Mouse (Mus musculus) frontal cortex, postnatal 36 days (tissue): ENCODE measurements around the gene Crlf2.

Experiments
- DNase-seq, 2 experiments: peaks; one replicate each; pipeline ENCODE4 v3.0.0; 2022; ENCODE audit warnings: low spot score in 2 of 2

The Crlf2 gene

DNA sequence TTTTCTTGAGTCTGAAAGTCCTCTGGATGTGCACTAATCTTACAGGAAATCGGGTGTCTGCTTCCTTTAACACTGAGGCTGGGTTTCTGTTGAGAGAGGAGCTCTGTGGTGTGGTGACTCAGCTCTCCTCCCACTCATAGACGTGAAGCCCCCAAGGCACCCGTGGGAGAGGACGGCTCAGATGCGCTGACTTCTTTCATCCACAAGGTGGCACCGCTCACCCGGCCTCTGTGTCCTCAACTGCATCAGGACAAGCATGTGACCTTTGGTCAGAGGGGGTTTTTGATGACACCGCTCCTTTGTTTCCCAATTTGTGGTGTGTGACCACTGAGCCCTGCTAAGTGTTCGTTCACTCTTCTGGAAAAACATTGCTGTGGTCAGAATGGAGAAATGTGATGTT, 10.1 kb downstream of the Crlf2 start:
- no peak for DNase-seq

DNA sequence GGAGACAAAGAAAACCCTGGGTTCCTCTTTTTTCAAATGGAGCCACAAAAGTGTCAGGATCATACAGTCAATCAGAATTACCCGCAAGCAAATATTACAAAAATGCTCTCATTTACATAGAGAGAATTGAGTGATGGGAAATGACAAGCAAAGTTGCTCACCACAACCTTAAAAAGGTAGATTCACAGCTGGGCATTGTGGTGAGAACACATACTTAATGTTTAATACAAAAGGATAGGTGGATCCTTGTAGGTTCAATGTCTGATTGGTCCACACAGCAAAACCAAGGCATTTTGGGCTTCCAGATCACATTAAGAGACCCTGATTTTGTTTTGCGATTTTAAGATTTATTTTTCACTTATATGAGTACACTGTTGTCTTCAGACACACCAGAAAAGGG, 11.7 kb downstream of the Crlf2 start:
- no peak for DNase-seq

DNA sequence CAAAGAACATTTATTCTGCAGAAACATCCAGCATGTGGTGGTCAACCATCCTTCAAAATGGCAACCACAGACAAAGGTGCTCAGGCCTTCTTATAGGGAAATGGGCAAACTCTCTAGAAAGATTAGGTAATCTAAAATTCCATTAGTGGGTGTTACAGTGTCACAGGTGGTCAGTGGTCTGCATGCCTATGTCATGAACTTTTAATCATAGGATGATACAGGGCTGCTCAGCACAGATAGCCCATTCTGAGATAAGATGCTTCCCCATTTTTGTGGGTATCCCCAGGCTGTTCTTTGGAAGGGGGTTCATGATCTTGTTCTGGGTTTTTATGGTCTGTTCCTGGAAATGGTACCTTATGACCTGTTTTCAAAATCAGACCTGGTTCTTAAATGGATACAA, 49.1 kb downstream of the Crlf2 start:
- DNase-seq = no peak

DNA sequence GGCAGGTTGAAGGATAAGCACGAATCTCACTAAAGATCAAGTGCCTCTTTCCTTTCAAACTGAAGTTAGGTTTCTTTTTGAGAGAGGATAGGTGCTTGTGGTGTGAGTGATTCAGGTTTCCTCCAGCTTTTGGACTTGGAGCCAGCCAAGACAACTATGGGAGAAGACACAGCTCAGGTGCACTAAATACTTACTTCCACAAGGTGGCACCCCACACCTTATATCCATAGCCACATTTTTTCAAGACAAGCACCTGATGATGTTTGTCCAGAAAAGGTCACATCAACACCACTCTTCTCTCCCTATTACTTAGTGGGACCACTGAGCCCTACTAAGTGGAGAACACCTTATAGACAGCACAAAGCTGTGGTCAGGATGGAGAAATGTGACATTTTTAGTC, 52.1 kb downstream of the Crlf2 start:
- DNase-seq = peak; percentile 0 to 14
